Mouse (Mus musculus) thymus, adult 2 months (tissue): ENCODE results near the gene Hhat.

Source experiments
- CTCF ChIP-seq: fragments of 200-500 bp; IDR thresholded peaks from 2 replicates; pipeline ENCODE4 v1.5.1; 2012; ENCODE audit warnings: mild to moderate bottlenecking, control low read depth, low read length, moderate library complexity, borderline replicate concordance; ENCODE audit not compliant: control insufficient read depth, poor library complexity, insufficient read depth; ENCODE audit errors: extremely low read depth
- POLR2A ChIP-seq: fragments of 200-500 bp; IDR thresholded peaks from 2 replicates; pipeline ENCODE4 v1.6.1; 2012; ENCODE audit warnings: mild to moderate bottlenecking, low read length, control low read depth, moderate library complexity; ENCODE audit not compliant: control insufficient read depth, poor library complexity, insufficient read depth; ENCODE audit errors: extremely low read depth

- TF ChIP-seq CTCF (no peak), POLR2A (no peak)
Measured at GRCm38 (mm10) chr1:192582921-192583320, 188.1 kb downstream of the Hhat start.
